Mouse (Mus musculus) common myeloid progenitor, adult 5-6 weeks (primary cell): Measurements from ENCODE around the gene Snw1. TPM values are rescaled to one million over a fixed set of nuclear protein-coding genes. Genes with fewer than 3 reads are reported as not detected.

Experiments used
- ATAC-seq: replicated peaks from 2 replicates; pipeline ENCODE4 v1.8.0; 2016; ENCODE audit warnings: low read depth, mild to moderate bottlenecking, moderate TSS enrichment, inconsistent platforms; ENCODE audit not compliant: poor library complexity, severe bottlenecking
- total RNA-seq: library from RNA; stranded (forward); fragments of 200-1000, 187-1606 nt; gene quantifications from 2 replicates; pipeline ENCODE4 v1.2.3, GENCODE M21; 2017

Gene Snw1
- total RNA-seq, 1 experiment from 2014 or later: 187 TPM

GRCm38 (mm10) chr12:87424516-87424915 is 47.6 kb downstream of the Snw1 start:
- no peak for ATAC-seq

- ATAC-seq: no peak; the same call in 1 of the 2 replicates
Measured at GRCm38 (mm10) chr12:87423700-87424099, 48.4 kb downstream of the Snw1 start.

GRCm38 (mm10) chr12:87421708-87422507 is 50.2 kb downstream of the Snw1 start:
- peak; percentile 37 for ATAC-seq

GRCm38 (mm10) chr12:87419974-87420485 is 52.0 kb downstream of the Snw1 start:
- ATAC-seq: no peak

GRCm38 (mm10) chr12:87418921-87419320 is 53.2 kb downstream of the Snw1 start:
- ATAC-seq: no peak

- ATAC-seq: peak; percentile 78
Measured at GRCm38 (mm10) chr12:87416690-87417089, 55.4 kb downstream of the Snw1 start.

GRCm38 (mm10) chr12:87415358-87415757 is 56.7 kb downstream of the Snw1 start:
- peak; percentile 43 for ATAC-seq

GRCm38 (mm10) chr12:87413179-87413790 is 58.8 kb downstream of the Snw1 start:
- peak; percentile 70 for ATAC-seq

GRCm38 (mm10) chr12:87410999-87411398 is 61.1 kb downstream of the Snw1 start:
- peak; percentile 22; the same call in 1 of the 2 replicates for ATAC-seq

- no peak for ATAC-seq
Measured at GRCm38 (mm10) chr12:87409123-87409522, 63.0 kb downstream of the Snw1 start.

GRCm38 (mm10) chr12:87407869-87408605 is 64.0 kb downstream of the Snw1 start:
- peak; percentile 81 for ATAC-seq

- no peak for ATAC-seq
Measured at GRCm38 (mm10) chr12:87405721-87406120, 66.4 kb downstream of the Snw1 start.

- no peak for ATAC-seq
Measured at GRCm38 (mm10) chr12:87405165-87405564, 66.9 kb downstream of the Snw1 start.

GRCm38 (mm10) chr12:87401883-87402282 is 70.2 kb downstream of the Snw1 start:
- no peak for ATAC-seq

- ATAC-seq: peak; percentile 58; the same call in 1 of the 2 replicates
Measured at GRCm38 (mm10) chr12:87399119-87399819, 72.8 kb downstream of the Snw1 start.

Other genes with a start within 250 kb of the Snw1 start
- gene Noxred1, start 233.5 kb downstream of the Snw1 start, total RNA-seq: not detected in 2 replicates
- 19.3 and 23.7 TPM in 2 replicates for gene Vipas39, start 206.0 kb downstream of the Snw1 start, total RNA-seq
- 253 and 275 TPM in 2 replicates for gene Ahsa1, start 205.8 kb downstream of the Snw1 start, total RNA-seq
- gene Ism2, start 172.6 kb downstream of the Snw1 start, total RNA-seq: not detected in 2 replicates
- 70.8 and 79.8 TPM in 2 replicates for gene Sptlc2, start 83.9 kb downstream of the Snw1 start, total RNA-seq
- gene Slirp, start 28.4 kb downstream of the Snw1 start, total RNA-seq: 100.0 and 104 TPM in 2 replicates
- 48.6 and 72.2 TPM in 2 replicates for gene Alkbh1, start 28.3 kb downstream of the Snw1 start, total RNA-seq
- not detected in 2 replicates for gene Gm5788, start 22.4 kb upstream of the Snw1 start, total RNA-seq
- not detected in 2 replicates for gene Gm8300, start 42.0 kb upstream of the Snw1 start, total RNA-seq
- not detected in 2 replicates for gene Oog1, start 130.4 kb upstream of the Snw1 start, total RNA-seq
- gene Gm4027, start 146.6 kb upstream of the Snw1 start, total RNA-seq: not detected in 2 replicates
- not detected in 2 replicates for gene Gm16381, start 172.3 kb upstream of the Snw1 start, total RNA-seq